In the genomic region with DNA sequence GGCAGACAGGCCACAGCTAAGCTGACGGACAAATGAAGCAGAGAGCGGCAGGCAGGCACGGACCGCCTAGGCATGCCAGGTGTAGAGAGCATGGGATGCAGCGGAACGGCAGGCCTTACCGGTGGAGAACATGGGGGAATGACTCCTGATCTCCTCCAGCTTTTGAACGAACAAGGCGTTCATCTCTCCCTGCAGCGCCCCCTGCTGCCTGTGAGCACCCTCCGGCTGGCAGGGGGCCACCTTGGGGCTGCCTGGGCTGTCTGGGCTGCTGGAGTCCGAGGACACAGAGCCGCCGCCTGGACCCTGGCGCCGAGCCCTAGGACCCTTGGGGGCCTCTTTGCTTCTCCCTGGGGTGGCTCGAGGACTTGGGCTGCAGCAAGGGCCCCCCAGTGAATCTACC, we compare ENCODE assay signal across 1 mouse cellular context.
A peak's percentile ranks its signal among the peaks of the same experiment; 100 is the strongest.
TF ChIP-seq lines count a peak whose summit lies in the region.

No protein-coding gene starts in this region.

TF ChIP-seq in MEL, 35 proteins besides CTCF, POLR2A, EP300 and RAD21 (continued from another document):
- no peak for TF ChIP-seq MYC (IDR thresholded peaks at IDR 0.05; ENCODE audit: low read depth, low read length)
- no peak for TF ChIP-seq MEF2A (IDR thresholded peaks at IDR 0.05; ENCODE audit: extremely low read depth, insufficient replicate concordance, low read depth, low read length, poor library complexity, severe bottlenecking)
- peak; percentile 92; the same call in 1 of the 2 replicates for TF ChIP-seq MAZ (IDR thresholded peaks at IDR 0.05; ENCODE audit: low read depth, low read length)
- peak; percentile 81 for TF ChIP-seq SMC3 (IDR thresholded peaks at IDR 0.05; ENCODE audit: low read depth, low read length)
- peak; percentile 24; the same call in 1 of the 2 replicates for TF ChIP-seq ZC3H11A (IDR thresholded peaks at IDR 0.05; ENCODE audit: low read depth, low read length)
